Mouse (Mus musculus): Measurements from ENCODE around the gene Meis2.

Gene Meis2

DNA sequence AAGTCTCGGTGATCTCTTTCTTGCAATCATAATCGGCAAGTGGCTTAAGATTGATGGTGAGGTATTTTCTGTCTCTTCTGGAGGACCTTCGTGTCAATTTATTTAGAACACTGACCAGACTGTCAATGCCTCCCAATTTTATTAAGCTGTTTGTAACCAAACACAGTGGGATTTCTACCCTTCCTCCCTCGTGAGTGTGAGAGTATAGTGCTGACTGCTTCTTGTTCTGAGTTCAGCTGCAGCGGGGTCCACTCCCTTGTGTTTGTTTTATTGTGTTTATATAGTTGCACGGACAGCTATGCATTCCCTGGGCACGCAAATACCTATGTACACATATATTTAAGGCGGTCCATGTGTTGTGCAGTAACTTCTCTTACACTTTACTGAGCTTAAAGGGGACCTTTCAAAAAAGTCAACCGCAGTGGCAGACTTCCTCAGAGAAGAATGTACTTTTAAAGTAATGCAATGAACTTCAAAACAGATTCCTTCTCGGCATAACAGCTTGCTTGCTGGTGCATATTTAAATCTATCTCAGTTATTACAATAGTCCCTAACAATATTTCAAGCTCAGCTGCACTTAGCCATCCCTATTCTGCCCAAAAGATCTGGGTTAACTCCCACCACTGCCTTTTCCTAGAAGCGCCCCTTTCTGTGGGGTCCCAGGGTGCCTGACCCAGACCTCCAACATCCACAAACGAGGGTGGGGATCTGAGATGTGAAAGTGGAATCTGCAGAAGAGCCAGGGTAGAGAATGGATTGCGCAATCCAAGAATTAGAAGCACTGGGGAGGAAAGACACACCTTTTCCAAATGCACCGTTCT, 211.4 kb downstream of the Meis2 start:
- no peak for DNase-seq

- DNase-seq, result no peak
These were observed 212.4 kb downstream of the Meis2 start for GRCm38 (mm10) chr2:115853221-115853620.

DNA sequence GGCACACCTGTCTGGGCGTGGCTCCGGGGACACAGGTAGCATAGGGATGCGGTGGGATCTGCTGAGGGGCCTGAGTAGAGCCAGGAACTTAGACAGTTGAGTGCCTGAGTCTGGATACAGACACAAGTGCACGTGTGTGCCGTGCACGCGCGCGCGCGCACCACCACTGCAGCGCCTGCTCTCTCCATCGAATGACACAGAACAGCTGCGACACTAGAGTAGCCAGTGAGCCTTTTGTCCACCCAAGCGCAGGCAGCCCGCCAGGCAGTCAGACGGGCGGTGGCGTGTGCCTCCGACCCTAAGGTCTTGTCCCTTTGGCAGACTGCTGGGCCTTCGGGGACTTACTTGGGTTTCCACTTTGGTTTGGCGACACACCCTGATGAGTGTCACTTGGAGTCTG, 213.0 kb downstream of the Meis2 start:
- DNase-seq, result no peak

- DNase-seq, result no peak
These were observed 213.5 kb downstream of the Meis2 start for GRCm38 (mm10) chr2:115852109-115852508.

GRCm38 (mm10) chr2:115850961-115851360, 214.7 kb downstream of the Meis2 start:
- DNase-seq, result no peak

- no peak for DNase-seq
These were observed 222.8 kb downstream of the Meis2 start for GRCm38 (mm10) chr2:115842821-115843220.

- no peak for DNase-seq
These were observed 229.6 kb downstream of the Meis2 start for GRCm38 (mm10) chr2:115836034-115836433.

DNA sequence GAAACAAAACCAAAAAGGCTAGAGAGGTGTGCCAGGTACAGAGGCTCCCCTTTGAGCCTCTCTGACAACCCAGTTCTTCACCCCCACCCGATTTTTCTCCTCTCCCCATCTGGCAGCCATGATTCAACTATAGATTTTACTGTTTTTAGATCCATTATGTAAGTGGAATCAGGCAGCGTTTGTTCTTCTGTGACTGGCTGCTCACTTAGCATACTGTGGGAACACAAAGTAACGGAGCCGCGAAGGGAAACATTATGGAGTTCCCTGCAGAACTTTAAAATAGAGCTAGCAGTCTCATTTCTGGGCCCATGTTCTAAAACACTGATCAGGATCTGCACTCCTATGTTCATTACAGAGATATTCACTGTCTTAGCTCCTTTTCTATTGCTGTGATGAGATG, 243.3 kb downstream of the Meis2 start:
- no peak for DNase-seq

GRCm38 (mm10) chr2:115817959-115818358, 247.7 kb downstream of the Meis2 start:
- no peak for DNase-seq

DNA sequence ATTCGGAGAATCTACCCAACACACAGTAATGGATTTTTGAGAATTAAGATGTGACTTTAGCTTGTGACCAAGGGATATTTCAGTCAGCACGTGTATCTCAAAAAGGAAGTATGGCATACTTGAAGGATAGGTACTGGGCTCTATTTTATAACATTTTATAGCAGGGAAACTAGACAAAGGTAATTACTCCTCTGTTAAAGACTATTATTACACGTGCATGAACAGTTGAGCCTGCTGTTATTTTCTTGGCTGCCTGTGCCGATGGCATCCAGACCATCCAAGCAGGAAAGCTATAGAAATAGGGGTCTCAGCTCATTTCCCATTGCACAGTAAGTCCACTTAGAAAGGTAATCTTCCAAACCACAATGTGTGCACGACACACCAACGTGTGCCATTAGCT, 251.9 kb downstream of the Meis2 start:
- DNase-seq, result no peak

- DNase-seq, result no peak
These were observed 252.3 kb downstream of the Meis2 start for GRCm38 (mm10) chr2:115813316-115813715.
